Mouse (Mus musculus) olfactory bulb, adult 2 months (tissue): ENCODE data around the gene Cactin.

Source experiments
- CTCF ChIP-seq: fragments of 200-500 bp; IDR thresholded peaks from 2 replicates; pipeline ENCODE4 v1.5.1; 2012; ENCODE audit warnings: low read depth, mild to moderate bottlenecking, low read length, moderate library complexity; ENCODE audit not compliant: insufficient read depth
- POLR2A ChIP-seq: fragments of 200-500 bp; IDR thresholded peaks from 2 replicates; pipeline ENCODE4 v1.6.1; 2012; ENCODE audit warnings: mild to moderate bottlenecking, low read depth, low read length, moderate library complexity; ENCODE audit not compliant: insufficient read depth

DNA sequence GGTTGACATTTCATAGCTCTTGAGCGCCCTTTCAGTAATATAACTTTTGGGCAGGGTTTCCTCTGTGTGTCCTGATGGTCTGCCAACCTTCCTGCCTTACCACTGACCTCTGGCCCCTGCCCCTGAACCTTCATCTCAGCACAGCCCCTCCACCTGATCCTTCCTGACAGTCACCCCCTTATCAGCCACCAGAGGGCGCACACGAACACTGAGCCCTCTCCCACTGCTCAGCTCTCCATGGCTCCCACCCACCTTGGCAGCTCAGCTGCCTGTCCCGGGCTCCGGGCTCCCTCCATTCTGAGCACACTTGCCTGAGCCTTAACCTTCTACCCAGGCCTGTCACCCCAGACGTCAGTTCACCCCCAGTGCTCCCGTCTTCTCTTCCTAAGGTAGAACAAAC lies 31.6 kb upstream of the Cactin start:
- peak; percentile 94 for TF ChIP-seq CTCF
- TF ChIP-seq POLR2A, result no peak
